Mouse (Mus musculus) cortical plate, adult 2 months (tissue): Measurements from ENCODE around the gene Rbm4b. TPM values are rescaled to one million over a fixed set of nuclear protein-coding genes. Genes with fewer than 3 reads are reported as not detected.

Source experiments
- H3K27ac ChIP-seq: fragments of 200-500 bp; 2 replicates; pipeline ENCODE4 v1.5.1; 2012; ENCODE audit warnings: low read length, control low read depth, inconsistent platforms; ENCODE audit not compliant: insufficient read depth
- H3K4me1 ChIP-seq: fragments of 200-500 bp; 2 replicates; pipeline ENCODE4 v1.6.1; 2011; ENCODE audit warnings: low read length; ENCODE audit not compliant: control insufficient read depth, insufficient read depth
- H3K4me3 ChIP-seq: fragments of 200-500 bp; 2 replicates; pipeline ENCODE4 v1.5.1; 2011; ENCODE audit warnings: mild to moderate bottlenecking, low read length, control low read depth; ENCODE audit not compliant: insufficient read depth
- CTCF ChIP-seq: fragments of 200-500 bp; IDR thresholded peaks from 2 replicates; pipeline ENCODE4 v1.5.1; 2011; ENCODE audit warnings: mild to moderate bottlenecking, control low read depth, low read length; ENCODE audit not compliant: insufficient read depth; ENCODE audit errors: extremely low read depth
- POLR2A ChIP-seq: fragments of 200-500 bp; IDR thresholded peaks from 2 replicates; pipeline ENCODE4 v1.6.1; 2011; ENCODE audit warnings: mild to moderate bottlenecking, low read length, control low read depth; ENCODE audit not compliant: insufficient read depth; ENCODE audit errors: extremely low read depth
- polyA plus RNA-seq: library from polyadenylated mRNA; depleted of rRNA; stranded (reverse); fragments of >200 nt; gene quantifications from 2 replicates; pipeline ENCODE4 v1.2.3, GENCODE M21; 2012; rRNA removed

Gene Rbm4b
- polyA plus RNA-seq = 16.0 and 17.8 TPM in 2 replicates

DNA sequence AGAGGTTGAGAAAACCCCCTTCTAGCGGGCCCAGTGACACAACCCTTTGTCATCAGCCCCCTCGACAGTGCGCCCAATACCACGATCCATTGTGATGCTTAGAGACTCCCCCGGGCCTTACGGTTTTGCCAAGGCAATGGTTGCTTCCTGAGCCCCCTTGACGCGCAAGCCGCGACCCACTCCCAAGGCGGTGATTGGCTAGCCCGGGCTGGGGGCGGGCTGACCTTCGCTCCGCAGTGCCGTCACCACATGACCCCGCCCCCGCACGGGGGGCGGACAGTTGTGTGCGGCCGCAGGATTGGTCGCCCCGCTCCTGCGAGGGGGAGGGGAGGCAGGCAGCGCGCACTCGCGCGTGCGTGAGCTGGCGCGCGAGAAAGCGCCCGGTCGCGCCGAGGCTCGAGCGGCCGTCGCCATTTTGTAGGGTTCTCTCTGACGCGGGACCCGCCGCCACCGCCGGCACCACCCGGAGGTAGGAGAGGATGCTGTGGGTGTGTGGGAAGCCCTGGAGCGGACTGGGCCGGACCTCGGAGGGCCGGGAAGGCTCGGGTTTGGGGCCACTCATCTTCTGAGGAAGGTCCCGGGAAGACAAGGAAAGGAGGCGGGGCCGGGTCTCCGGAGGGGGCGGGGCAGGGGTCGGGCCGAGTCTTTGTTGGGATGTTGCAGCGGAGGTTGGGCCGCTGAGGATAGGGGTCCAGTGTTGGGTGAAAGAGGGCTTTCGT lies at the start of gene Rbm4b:
Rbm4b (plus strand) TSS at position 305 of the 719 bp plus-strand sequence.
- TF ChIP-seq POLR2A (peak; percentile 57), CTCF (no peak)
- peaks cover 2% of the 10 kb centered on the region; the same call in 1 of the 2 replicates for H3K4me1 ChIP-seq
- H3K27ac ChIP-seq = peak within 1 kb of the TSS; percentile 86
- peak within 1 kb of the TSS; percentile 55 for H3K4me3 ChIP-seq

DNA sequence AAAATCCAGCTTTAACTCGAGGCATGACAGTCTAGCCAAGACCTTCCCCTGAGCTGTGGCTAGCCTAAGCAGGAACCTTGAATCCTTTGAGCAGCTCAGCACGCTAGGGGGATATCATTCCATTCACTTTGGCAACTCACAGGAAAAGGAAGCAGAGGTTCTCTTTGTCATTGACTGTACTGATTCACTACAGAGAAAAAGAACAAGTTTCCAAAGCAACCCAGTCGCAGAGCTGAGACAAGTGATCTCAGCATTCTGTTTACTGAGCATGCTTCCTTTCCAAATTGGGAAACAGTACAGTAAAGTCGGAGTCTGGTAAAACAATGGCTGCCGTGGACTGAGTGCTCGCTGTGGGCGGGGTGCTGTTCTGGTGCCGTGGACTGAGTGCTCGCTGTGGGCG lies 47.5 kb upstream of the Rbm4b start:
- Histone ChIP-seq H3K4me1 (peaks cover 6% of the 10 kb centered on the region), H3K27ac (peak overlapping the region; percentile 43; the same call in 1 of the 2 replicates), H3K4me3 (no peak overlapping the region)
- TF ChIP-seq POLR2A (no peak), CTCF (no peak)

- H3K4me1 ChIP-seq = peaks cover 15% of the 10 kb centered on the region
- peak within 1 kb of the TSS; percentile 86 for H3K4me3 ChIP-seq
- TF ChIP-seq CTCF = no peak
- peak; percentile 92 for TF ChIP-seq POLR2A
- H3K27ac ChIP-seq = peak within 1 kb of the TSS; percentile 95
Measured at GRCm38 (mm10) chr19:4711098-4711600, 45.1 kb upstream of the Rbm4b start, which contains the start of gene Sptbn2. TSS of gene Sptbn2 (plus strand) at chr19:4711167.

DNA sequence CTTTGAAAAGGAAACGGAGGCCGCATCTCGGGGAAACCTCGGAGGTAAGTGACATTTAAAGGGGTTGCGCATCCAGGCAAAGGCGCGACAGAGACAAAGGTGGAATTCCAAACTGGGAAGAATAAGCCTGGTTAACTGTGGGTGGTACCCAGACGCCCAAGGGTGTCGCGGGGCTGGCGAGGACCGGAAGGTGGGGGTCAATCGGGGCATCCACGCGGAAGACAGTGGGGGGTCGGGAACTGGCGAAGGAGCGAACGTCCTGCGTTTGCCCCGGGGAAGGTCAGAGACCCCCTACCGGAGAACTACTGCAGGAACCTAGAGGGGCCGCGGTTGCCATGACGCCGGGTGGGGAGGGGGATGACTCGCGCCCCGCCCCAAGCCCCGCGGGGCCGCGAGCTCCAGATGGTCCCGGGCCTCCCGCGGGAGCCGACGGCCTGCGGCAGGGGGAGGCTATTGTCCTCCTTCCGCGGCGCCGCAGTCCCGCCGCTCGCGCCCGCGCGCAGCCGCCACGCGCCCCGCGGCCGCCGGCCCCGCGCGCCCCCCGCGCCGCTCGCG lies 44.6 kb upstream of the Rbm4b start:
- TF ChIP-seq CTCF (no peak), POLR2A (no peak)
- peaks cover 15% of the 10 kb centered on the region for H3K4me1 ChIP-seq
- H3K27ac ChIP-seq = peak overlapping the region; percentile 95
- peak overlapping the region; percentile 86 for H3K4me3 ChIP-seq

DNA sequence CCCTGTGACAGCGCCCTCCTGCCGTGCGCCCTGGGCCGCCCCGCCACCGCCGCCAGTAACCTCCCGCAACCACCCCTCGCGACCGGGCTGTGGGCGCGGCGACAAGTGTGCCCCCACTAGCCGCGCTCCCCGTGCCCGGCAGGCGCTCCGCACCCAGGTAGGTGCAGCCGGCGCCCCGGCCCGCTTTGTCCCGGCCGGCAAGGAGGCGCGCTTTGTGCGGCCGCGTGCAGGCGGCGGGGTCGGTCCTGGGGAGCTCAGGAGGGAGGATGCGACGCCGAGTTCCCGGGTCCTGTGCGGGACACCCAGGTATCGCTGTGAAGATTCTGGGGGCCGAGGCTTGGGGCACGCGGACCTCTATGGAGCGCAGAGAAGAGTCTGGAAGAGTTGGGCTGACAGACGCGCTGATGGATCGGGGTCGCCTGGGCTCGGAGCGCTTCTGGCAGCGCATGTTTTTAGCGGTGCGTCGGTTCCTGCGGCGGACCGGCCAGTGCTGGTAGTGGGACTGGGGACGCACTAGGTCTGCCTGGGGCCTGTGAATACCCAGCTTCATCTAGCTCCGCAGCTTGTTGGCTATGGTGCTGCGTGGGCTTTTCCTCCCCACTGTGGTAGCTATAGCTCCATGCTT lies 44.0 kb upstream of the Rbm4b start:
- peak overlapping the region; percentile 91 for H3K27ac ChIP-seq
- H3K4me1 ChIP-seq = peaks cover 15% of the 10 kb centered on the region
- H3K4me3 ChIP-seq = peak overlapping the region; percentile 86
- TF ChIP-seq POLR2A (no peak), CTCF (no peak)

DNA sequence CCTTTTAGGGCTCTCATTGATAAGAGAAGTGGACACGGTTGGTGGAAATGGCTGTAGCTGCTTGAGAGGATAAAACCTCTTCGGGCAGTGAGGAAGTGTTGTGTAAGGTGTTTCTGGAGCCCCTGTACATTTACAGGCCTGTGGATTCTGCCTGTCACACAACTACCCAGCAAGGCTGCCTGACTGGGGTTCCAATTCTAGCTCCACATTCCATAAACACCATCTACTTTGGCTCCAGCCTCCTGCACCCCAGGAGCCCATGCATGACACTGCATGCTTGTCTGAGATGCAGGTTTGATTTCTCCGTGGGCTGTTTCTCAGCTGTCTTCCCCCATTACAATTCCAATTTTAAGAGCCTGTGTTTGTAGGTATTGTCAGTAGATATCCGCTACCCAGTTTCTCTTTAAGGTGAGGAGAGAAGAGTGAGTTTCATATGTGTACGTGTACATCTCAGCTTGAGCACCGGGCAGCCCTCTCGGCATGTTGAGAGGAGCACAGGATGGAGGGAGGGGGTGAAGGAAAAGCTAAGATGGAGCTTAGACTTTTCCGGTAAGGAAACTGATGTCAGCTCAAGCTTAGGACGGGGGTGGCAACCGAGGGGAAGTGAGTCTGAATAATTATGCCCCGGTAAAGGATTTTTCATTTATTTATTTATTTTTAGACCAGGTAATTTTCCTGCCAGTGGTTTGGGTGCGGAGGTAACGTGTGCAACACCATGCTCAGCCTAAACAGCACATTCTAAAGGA lies 43.3 kb upstream of the Rbm4b start:
- peak overlapping the region; percentile 86 for H3K4me3 ChIP-seq
- H3K27ac ChIP-seq = peak overlapping the region; percentile 91
- H3K4me1 ChIP-seq = peaks cover 17% of the 10 kb centered on the region
- TF ChIP-seq CTCF (no peak), POLR2A (peak; percentile 26; the same call in 1 of the 2 replicates)

GRCm38 (mm10) chr19:4713886-4714285 lies 42.4 kb upstream of the Rbm4b start:
- Histone ChIP-seq H3K27ac (no peak overlapping the region; the same call in 1 of the 2 replicates), H3K4me3 (peak overlapping the region; percentile 86), H3K4me1 (peaks cover 19% of the 10 kb centered on the region)
- TF ChIP-seq POLR2A = no peak
- TF ChIP-seq CTCF = no peak

GRCm38 (mm10) chr19:4716756-4717155 lies 39.5 kb upstream of the Rbm4b start:
- TF ChIP-seq POLR2A = no peak
- no peak for TF ChIP-seq CTCF
- Histone ChIP-seq H3K27ac (no peak overlapping the region), H3K4me1 (peaks cover 21% of the 10 kb centered on the region), H3K4me3 (no peak overlapping the region)

- peaks cover 21% of the 10 kb centered on the region for H3K4me1 ChIP-seq
- no peak overlapping the region for H3K4me3 ChIP-seq
- no peak overlapping the region for H3K27ac ChIP-seq
- TF ChIP-seq CTCF = no peak
- TF ChIP-seq POLR2A = no peak
Measured at GRCm38 (mm10) chr19:4717281-4717680, 39.0 kb upstream of the Rbm4b start.
